Mouse (Mus musculus) CD8-positive naive resting alpha-beta T cell, adult 57 days (primary cell): ENCODE data around the gene Swap70. TPM values are rescaled to one million over a fixed set of nuclear protein-coding genes. Genes with fewer than 3 reads are reported as not detected.

Source experiments
- total RNA-seq: library from RNA; stranded (reverse); gene quantifications from one replicate; pipeline ENCODE4 v1.2.4, GENCODE M21; 2023

Gene Swap70
- total RNA-seq = 33.3 TPM

DNA sequence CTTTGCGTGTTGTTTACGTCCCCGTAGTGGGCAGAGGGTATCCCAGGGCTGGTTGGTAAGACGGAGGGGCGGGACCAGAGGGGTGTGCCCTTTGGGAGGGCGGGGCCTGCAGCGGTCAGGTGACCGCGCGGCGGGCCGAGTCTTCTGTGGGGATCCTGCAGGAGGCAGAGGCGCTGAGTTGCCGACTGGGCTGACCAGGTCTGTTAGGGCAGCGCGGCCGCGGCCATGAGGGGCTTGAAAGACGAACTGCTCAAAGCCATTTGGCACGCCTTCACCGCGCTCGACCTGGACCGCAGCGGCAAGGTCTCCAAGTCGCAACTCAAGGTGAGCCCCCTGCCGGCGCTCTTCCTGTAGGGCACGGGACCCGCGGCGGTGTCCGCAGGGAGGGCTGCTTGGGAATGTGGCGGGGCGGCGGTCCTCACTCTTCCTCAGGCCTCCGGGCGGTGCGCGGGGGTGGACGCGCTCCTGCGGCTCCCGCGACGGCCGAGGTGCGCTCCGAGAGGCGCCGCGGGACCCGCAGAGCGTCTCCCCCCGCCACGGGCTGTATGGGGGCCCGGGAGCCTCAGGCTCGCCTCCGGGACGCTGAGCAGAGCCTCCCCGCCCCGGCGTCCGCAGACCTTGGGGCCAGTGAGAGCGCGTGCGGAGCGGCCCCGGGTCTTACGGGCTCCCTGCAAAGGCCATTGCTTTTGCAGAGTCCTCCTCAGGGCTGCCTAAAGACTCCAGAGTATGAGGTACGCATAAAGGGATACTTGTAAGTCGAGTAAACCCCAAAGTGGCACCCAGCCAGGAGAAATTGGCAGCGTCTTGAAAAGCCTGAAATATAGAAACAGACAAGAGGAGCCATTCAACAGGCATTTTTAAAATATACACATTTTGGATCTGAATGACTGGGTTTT lies at the start of gene Swap70:
Gene Swap70 (plus strand): TSS at position 126 of the 896 bp plus-strand sequence.

Other genes starting within 250 kb of the Swap70 start
- 42.7 TPM for gene Tmem41b, start 234.8 kb upstream of the Swap70 start, total RNA-seq
- gene Ipo7, start 203.4 kb upstream of the Swap70 start, total RNA-seq = 63.5 TPM
- 25.8 TPM for gene Zfp143, start 160.5 kb upstream of the Swap70 start, total RNA-seq
- gene Wee1, start 99.7 kb upstream of the Swap70 start, total RNA-seq = 2.1 TPM